Mouse (Mus musculus): ENCODE measurements around the gene Cfd. TPM values are rescaled to one million over a fixed set of nuclear protein-coding genes. Genes with fewer than 3 reads are reported as not detected.

The Cfd gene
- polyA plus RNA-seq, 1 experiment from 2014 or later, result not detected

DNA sequence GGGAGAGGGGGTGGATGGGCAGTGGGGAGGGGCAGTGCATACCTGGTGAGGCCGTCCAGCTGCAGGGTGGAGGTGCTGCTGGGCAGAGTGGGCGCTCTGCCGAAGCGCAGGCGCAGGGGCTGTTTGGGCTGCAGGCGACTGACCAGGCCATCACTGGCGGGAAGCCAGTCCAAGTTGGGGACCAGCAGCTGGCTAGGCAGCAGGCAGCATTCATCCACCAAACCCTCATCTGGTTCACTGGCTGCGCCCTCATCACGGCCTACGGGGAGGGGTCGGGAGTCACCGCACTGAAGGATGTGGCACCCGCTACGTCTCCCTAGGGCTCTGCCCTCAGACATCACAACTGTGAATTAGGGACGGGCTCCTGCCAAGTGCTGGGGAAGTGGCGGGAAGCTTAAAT lies 5.7 kb downstream of the Cfd start:
- Histone ChIP-seq H3K9ac (ENCODE audit: low read depth, low read length) (no peak overlapping the region), H3K36me3 (ENCODE audit: control insufficient read depth, insufficient read depth, low read length) (peaks cover 25% of the 10 kb centered on the region), H3K4me3 (ENCODE audit: low read length) (no peak overlapping the region), H3K4me1 (ENCODE audit: control insufficient read depth, insufficient read depth, low read depth, low read length) (peaks cover 8% of the 10 kb centered on the region), H3K9me3 (ENCODE audit: control insufficient read depth, low read length) (no peaks in the 10 kb centered on the region), H3K27me3 (replicated peaks; ENCODE audit: control insufficient read depth, insufficient read depth, low read length) (no peaks in the 10 kb centered on the region; the same call in 1 of the 2 replicates), H3K4me2 (ENCODE audit: low read length) (no peak overlapping the region), H3K27ac (ENCODE audit: low read depth, low read length) (no peak overlapping the region)
- no peak for ATAC-seq
- 87% methylated on average over 16 of the region's 16 CpGs for WGBS

- H3K4me3 ChIP-seq (ENCODE audit: low read length), result no peak overlapping the region
Measured at GRCm38 (mm10) chr10:79896814-79897213, 6.2 kb downstream of the Cfd start.

DNA sequence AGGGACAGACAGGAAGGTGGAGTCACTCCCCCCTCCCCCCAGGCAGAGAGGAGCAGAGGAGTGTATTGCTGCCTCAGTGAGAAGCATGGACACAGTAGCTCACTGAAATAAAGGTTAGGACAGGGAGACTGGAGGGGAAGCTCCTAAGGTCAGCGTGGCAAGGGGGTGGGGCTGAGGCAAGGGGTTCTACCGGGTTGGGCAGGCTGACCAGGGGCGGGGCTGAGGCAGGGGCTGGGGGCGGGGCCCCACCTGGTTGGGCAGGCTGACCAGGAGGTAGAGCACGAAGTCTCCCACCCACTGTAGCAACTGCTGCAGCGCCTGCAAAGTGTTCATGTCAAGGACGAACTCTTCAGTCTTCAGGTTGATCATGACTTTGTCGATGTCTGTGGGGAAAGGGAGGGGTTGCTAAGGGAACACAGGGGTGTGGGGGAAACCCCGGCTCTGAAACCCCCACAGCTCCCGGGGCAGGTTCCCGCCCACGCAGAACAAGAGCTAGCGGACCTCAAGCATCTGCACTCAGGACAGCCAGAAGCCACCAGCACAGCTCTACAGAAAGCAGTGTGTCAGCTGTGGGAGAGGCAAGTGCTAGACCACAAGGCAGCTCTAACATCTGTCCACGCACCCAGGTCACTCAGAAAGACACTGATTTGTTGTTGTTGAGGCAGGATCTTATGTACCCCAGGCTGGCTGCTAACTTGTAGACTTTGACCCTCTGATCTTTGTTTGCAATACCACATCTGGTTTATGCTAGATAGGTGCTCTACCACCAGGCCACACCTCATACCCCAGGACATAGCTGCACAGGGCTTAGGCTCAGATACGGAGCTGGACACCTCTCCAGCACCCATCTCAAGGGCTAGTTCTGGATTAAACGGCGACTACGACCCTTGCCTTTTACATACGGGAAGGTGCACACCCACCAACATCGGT lies 6.9 kb downstream of the Cfd start:
- Histone ChIP-seq H3K9me3 (ENCODE audit: control insufficient read depth, low read length) (no peaks in the 10 kb centered on the region), H3K36me3 (ENCODE audit: control insufficient read depth, insufficient read depth, low read length) (peaks cover 25% of the 10 kb centered on the region), H3K4me1 (ENCODE audit: control insufficient read depth, insufficient read depth, low read depth, low read length) (peaks cover 10% of the 10 kb centered on the region), H3K27me3 (replicated peaks; ENCODE audit: control insufficient read depth, insufficient read depth, low read length) (no peaks in the 10 kb centered on the region; the same call in 1 of the 2 replicates), H3K4me3 (ENCODE audit: low read length) (no peak overlapping the region), H3K27ac (ENCODE audit: low read depth, low read length) (no peak overlapping the region), H3K9ac (ENCODE audit: low read depth, low read length) (no peak overlapping the region), H3K4me2 (ENCODE audit: low read length) (no peak overlapping the region)
- no peak for ATAC-seq
- WGBS, result 57% methylated on average over 20 of the region's 20 CpGs

More at GRCm38 (mm10) chr10:79896814-79897213, 6.2 kb downstream of the Cfd start:
- ATAC-seq, result no peak
- H3K9me3 ChIP-seq (ENCODE audit: control insufficient read depth, low read length), result no peaks in the 10 kb centered on the region
- no peak overlapping the region for H3K4me2 ChIP-seq (ENCODE audit: low read length)
- no peaks in the 10 kb centered on the region; the same call in 1 of the 2 replicates for H3K27me3 ChIP-seq (replicated peaks; ENCODE audit: control insufficient read depth, insufficient read depth, low read length)
- WGBS, result 87% methylated on average over 13 of the region's 13 CpGs
- H3K36me3 ChIP-seq (ENCODE audit: control insufficient read depth, insufficient read depth, low read length), result peaks cover 25% of the 10 kb centered on the region
- no peak overlapping the region for H3K9ac ChIP-seq (ENCODE audit: low read depth, low read length)
- no peak overlapping the region for H3K27ac ChIP-seq (ENCODE audit: low read depth, low read length)
- peaks cover 10% of the 10 kb centered on the region for H3K4me1 ChIP-seq (ENCODE audit: control insufficient read depth, insufficient read depth, low read depth, low read length)

DNA sequence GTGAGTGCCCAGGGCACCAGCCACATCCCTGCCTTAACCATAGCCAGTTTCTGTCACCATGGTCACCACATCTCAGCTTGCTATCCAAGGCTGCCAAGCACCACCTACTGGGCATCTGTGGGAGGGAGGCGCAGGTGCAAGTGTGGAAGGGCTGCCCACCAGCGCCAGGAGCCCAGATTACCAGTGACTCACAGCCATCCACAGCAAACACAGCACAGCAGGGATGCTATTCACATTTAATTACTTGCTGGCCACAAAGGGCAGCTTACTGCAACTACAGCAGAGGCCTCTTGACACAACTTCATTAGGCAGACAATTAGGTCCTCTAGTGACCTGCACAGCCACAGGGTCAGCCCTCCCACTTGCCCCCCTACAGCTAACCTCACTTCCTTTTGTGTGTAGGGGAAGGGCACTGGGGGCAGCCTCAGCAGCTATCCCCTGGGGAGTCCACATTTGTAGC lies 10.3 kb downstream of the Cfd start:
- peaks cover 10% of the 10 kb centered on the region for H3K4me1 ChIP-seq (ENCODE audit: control insufficient read depth, insufficient read depth, low read depth, low read length)
- H3K36me3 ChIP-seq (ENCODE audit: control insufficient read depth, insufficient read depth, low read length), result peaks cover 27% of the 10 kb centered on the region
- no peaks in the 10 kb centered on the region; the same call in 1 of the 2 replicates for H3K27me3 ChIP-seq (replicated peaks; ENCODE audit: control insufficient read depth, insufficient read depth, low read length)
- no peak overlapping the region for H3K27ac ChIP-seq (ENCODE audit: low read depth, low read length)
- peak overlapping the region; percentile 43; the same call in 1 of the 2 replicates for H3K9ac ChIP-seq (ENCODE audit: low read depth, low read length)
- H3K9me3 ChIP-seq (ENCODE audit: control insufficient read depth, low read length), result no peaks in the 10 kb centered on the region
- no peak overlapping the region for H3K4me2 ChIP-seq (ENCODE audit: low read length)
- ATAC-seq, result peak; percentile 51; the same call in 1 of the 2 replicates
- H3K4me3 ChIP-seq (ENCODE audit: low read length), result no peak overlapping the region
- 10% methylated on average over 2 of the region's 2 CpGs for WGBS

GRCm38 (mm10) chr10:79906712-79907111 lies 16.1 kb downstream of the Cfd start:
- Histone ChIP-seq H3K27me3 (replicated peaks; ENCODE audit: control insufficient read depth, insufficient read depth, low read length) (no peaks in the 10 kb centered on the region), H3K9ac (ENCODE audit: low read depth, low read length) (no peak overlapping the region), H3K4me1 (ENCODE audit: control insufficient read depth, insufficient read depth, low read depth, low read length) (peaks cover 6% of the 10 kb centered on the region), H3K4me3 (ENCODE audit: low read length) (no peak overlapping the region), H3K9me3 (ENCODE audit: control insufficient read depth, low read length) (no peaks in the 10 kb centered on the region), H3K36me3 (ENCODE audit: control insufficient read depth, insufficient read depth, low read length) (peaks cover 21% of the 10 kb centered on the region), H3K27ac (ENCODE audit: low read depth, low read length) (no peak overlapping the region), H3K4me2 (ENCODE audit: low read length) (no peak overlapping the region)
- 89% methylated on average over 8 of the region's 9 CpGs for WGBS
- ATAC-seq, result no peak

DNA sequence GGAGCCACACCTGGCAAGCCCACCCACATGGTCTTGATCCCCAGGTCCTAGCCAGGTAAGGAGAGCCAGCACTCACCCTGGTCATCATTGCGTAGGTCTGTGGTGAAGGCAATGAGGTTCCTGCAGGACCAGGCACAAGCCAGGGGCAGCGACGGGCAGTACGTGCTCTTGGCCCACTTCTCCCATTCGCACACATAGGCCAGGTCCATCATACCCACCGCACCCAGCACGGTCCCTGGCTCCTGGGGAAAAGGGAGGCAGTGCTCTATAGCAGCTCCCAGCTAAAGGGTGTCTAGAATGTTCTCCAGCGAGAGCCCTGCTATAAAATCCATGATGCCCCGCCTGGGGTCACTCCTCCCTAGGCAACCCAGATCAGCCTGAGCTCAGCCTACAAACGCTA lies 16.8 kb downstream of the Cfd start:
- H3K9me3 ChIP-seq (ENCODE audit: control insufficient read depth, low read length), result no peaks in the 10 kb centered on the region
- 94% methylated on average over 10 of the region's 10 CpGs for WGBS
- peaks cover 23% of the 10 kb centered on the region for H3K36me3 ChIP-seq (ENCODE audit: control insufficient read depth, insufficient read depth, low read length)
- H3K4me1 ChIP-seq (ENCODE audit: control insufficient read depth, insufficient read depth, low read depth, low read length), result peaks cover 6% of the 10 kb centered on the region
- no peak overlapping the region for H3K27ac ChIP-seq (ENCODE audit: low read depth, low read length)
- no peak for ATAC-seq
- H3K9ac ChIP-seq (ENCODE audit: low read depth, low read length), result no peak overlapping the region
- H3K27me3 ChIP-seq (replicated peaks; ENCODE audit: control insufficient read depth, insufficient read depth, low read length), result no peaks in the 10 kb centered on the region
- no peak overlapping the region for H3K4me3 ChIP-seq (ENCODE audit: low read length)
- no peak overlapping the region for H3K4me2 ChIP-seq (ENCODE audit: low read length)

DNA sequence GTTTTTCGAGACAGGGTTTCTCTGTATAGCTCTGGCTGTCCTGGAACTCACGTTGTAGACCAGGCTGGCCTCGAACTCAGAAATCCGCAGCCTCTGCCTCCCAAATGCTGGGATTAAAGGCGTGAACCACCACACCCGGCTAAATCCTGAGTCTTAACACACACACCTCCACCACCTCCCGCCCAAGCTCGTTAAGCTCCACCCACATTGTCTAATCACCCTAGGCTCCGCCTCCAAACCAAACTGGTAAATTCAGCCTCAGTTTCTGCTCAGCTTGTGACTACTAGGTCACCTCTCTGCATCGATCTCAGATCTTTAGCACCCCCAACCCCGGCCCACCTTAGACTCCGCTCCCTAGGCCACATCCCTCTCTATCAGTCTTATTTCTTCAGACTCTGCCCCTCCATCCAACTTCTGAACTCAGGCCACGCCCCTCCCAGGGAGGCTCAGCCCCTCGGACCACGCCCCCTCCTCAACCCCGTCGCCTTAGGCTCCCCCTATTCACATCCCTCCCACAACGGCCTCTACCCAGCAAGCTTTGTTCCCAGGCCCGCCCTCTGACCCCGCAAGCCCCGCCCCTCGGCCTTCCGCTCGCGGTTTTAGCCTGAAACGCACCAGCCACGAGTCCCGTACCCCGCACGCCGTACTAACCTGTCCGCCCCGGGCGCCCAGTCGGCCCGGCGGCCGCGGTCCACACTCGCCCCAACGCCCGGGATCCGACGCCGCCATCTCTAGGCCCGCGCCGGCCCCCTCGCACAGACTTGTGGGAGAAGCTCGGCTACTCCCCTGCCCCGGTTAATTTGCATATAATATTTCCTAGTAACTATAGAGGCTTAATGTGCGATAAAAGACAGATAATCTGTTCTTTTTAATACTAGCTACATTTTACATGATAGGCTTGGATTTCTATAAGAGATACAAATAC lies 17.8 kb downstream of the Cfd start, which contains the start of gene Med16:
Gene Med16 (minus strand): TSS at position 757 of the 925 bp plus-strand sequence.
- ATAC-seq, result peak; percentile 95
- peak within 1 kb of the TSS; percentile 91 for H3K9ac ChIP-seq (ENCODE audit: low read depth, low read length)
- peaks cover 6% of the 10 kb centered on the region for H3K4me1 ChIP-seq (ENCODE audit: control insufficient read depth, insufficient read depth, low read depth, low read length)
- H3K27ac ChIP-seq (ENCODE audit: low read depth, low read length), result peak within 1 kb of the TSS; percentile 99
- no peaks in the 10 kb centered on the region for H3K9me3 ChIP-seq (ENCODE audit: control insufficient read depth, low read length)
- 2% methylated on average over 52 of the region's 52 CpGs for WGBS
- H3K4me3 ChIP-seq (ENCODE audit: low read length), result peak within 1 kb of the TSS; percentile 62
- peak within 1 kb of the TSS; percentile 61 for H3K4me2 ChIP-seq (ENCODE audit: low read length)
- H3K27me3 ChIP-seq (replicated peaks; ENCODE audit: control insufficient read depth, insufficient read depth, low read length), result no peaks in the 10 kb centered on the region
- peaks cover 20% of the 10 kb centered on the region for H3K36me3 ChIP-seq (ENCODE audit: control insufficient read depth, insufficient read depth, low read length)

DNA sequence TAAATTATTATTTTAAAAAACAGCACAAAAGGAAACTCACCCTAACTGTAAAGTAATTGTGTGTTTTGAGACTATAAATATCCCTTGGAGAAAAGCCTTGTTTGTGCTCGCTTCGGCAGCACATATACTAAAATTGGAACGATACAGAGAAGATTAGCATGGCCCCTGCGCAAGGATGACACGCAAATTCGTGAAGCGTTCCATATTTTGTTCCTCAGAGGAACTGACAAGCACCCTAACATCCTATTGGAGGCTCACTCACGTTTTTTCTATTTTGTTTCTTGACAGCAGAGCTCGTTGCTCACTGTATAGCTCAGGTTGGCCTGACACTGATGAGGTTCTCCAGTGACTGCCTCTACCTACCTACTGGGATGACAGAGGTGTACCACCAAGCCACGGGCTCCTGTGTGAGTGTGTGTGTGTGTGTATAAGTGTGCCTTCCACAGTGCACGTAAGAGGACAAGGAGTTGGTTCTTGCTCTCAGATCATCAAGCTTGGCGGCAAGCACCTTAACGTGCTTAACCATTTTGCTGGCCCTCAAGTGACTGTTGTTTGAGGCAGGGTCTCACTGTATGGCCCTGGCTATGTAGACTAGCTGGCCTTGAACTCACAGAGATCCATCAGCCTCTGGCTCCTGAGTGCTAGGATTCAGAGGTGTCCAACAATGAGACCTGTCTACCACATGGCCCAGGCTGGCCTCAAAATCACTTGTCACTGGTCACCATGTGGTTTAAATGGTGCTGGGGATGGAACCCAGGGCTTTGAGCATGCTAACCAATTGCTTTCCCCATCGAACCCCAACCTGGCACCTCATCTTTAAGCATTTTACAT lies 18.7 kb downstream of the Cfd start:
- Histone ChIP-seq H3K36me3 (ENCODE audit: control insufficient read depth, insufficient read depth, low read length) (peaks cover 20% of the 10 kb centered on the region), H3K9ac (ENCODE audit: low read depth, low read length) (peak overlapping the region; percentile 54), H3K27ac (ENCODE audit: low read depth, low read length) (peak overlapping the region; percentile 85), H3K4me2 (ENCODE audit: low read length) (peak overlapping the region; percentile 51), H3K27me3 (replicated peaks; ENCODE audit: control insufficient read depth, insufficient read depth, low read length) (no peaks in the 10 kb centered on the region), H3K4me1 (ENCODE audit: control insufficient read depth, insufficient read depth, low read depth, low read length) (peaks cover 11% of the 10 kb centered on the region), H3K4me3 (ENCODE audit: low read length) (peak overlapping the region; percentile 9), H3K9me3 (ENCODE audit: control insufficient read depth, low read length) (no peaks in the 10 kb centered on the region)
- 22% methylated on average over 14 of the region's 14 CpGs for WGBS
- peak; percentile 44 for ATAC-seq
